Mouse (Mus musculus): ENCODE measurements at regions not wholly inside any gene's neighbourhood (a gene's known extent, or its start where the extent isn't known, plus 50 kb on each side); places are given as distances from the start of the nearest gene placed in this dataset.

DNA sequence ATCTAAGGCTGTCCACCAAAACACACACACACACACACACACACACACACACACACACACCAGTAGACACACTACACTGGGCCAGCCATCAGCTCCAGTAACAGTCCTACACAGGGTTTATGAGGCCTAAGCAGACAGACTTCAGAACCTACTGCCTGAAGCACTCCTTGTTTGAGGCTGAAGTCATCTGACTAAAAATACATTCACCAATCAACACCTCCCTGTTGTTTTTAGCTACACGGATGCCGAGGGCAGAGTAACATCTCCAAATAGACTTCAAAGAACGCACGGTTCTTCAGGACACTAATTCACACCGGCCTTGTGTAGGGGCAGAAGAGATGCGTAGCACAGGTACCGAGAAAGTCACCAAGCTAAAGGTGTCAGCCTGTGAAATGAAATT is 282.2 kb downstream of the Pik3r1 start:
- TF ChIP-seq CTCF (IDR thresholded peaks at IDR 0.05; ENCODE audit: extremely low read depth, insufficient read depth, insufficient read length, insufficient replicate concordance) (no peak), POLR2A (IDR thresholded peaks at IDR 0.05; ENCODE audit: low read depth, low read length) (no peak)

Measured in spleen, adult 2 months (tissue).